Mouse (Mus musculus) CD8-positive naive resting alpha-beta T cell, adult 2 months (primary cell): Measurements from ENCODE around the gene Gba.
"Not testable (repeated sequence)": the region's sequence is repeated elsewhere in the genome, so short reads cannot be mapped to it uniquely, and the experiment has no call there.

ENCODE experiments used
- DNase-seq, 2 experiments: peaks; one replicate each; pipeline ENCODE4 v3.0.0; 2022; ENCODE audit warnings: low read depth in 2 of 2, low spot score in 2 of 2

Gene Gba

DNA sequence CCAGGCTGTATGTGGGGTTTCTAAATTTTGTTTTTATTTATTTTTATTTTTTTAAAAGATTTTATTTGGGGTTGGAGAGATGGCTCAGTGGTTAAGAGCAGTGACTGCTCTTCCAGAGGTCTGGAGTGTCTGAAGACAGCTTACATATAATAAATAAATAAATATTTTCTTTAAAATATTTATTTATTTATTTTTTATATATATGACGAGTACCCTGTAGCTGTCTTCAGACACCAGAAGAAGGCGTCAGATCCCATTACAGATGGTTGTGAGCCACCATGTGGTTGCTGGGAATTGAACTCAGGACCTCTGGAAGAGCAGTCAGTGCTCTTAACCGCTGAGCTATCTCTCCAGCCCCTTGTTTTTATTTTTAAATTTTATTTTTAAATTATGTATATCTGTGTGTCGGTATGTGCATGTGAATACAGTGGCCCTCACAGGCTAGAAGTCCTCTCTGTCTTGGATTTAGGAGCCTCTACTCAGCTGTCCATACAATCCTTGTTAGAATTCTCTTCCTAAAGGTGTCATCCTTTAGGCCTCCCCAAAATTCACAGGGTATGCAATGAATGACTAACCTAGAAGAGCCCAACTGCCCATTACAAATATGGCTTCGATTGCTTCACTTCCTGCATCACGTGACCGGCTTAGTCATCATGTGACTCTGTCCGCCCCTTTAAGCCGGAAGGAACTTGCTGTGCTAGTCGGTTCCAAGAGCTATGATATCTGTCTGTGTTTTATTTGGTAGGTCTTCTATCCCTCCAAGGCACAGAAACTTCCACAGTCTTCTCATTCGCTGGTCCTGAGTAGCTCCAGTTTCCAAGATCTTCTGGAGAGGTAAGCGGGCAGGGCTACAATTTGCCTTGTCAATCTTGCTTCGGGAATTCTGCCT lies at the start of gene Gba:
Gene Gba, plus strand, starts transcription at position 676 of the 889 bp plus-strand sequence.
- DNase-seq, result peak; percentile 71 to 82

DNA sequence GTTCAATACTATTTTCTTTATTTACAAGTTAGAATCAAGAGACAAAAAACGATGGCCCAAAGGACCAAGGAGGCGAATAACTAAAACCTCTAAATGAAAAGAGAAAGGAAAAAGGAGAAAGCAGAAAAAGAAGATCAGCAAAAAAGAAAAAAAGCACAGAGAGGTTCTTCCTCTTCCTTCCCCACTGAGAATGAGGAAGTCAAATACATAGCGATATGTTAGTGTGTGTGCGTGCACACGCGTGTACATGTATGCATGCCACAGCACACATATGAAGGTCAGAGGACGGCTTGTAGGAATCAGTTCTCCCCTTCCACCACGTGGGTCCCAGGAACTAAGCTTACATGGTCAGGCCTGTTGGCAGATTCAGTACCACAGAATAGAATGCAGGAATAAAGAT lies 45.8 kb upstream of the Gba start:
- DNase-seq, result no peak

DNA sequence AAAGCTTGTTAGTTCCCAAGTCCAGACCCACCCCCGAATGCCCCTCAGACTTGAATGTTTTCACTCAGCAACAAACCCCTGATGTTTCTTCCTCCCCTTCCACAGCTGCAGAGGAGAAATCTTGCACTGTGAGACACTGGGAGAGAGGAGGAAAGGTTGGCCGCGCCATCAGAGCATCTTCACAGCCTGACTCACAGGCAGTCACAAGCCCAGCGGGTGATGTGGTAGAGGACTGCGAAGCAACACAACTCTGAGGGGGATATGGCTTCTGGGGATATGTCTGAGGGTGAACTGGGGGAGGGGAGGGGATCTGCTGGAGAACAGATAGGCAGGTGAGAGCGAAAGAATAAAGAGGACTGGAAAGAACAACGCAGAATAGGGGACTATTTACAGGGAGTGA lies 44.1 kb upstream of the Gba start:
- DNase-seq, result no peak

DNA sequence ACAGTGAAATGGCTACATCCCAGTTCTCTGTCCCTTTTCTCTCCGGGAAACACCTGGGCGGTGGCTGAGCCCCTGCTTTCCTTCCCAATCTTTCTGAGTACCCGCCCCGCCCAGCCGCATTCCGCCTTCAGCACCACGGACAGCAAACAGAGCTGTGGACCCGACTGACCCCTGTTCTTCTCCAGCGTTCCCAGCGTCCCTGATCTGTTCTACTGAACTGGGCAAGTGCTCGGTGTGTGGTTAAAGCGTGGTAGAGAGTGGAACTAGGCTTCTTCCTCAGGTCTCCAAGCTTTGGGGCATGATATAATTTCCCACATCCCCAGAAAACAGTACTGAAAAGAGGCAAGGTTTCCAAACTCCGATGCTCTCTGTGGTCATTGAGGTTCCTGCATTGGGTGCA lies 43.5 kb upstream of the Gba start:
- no peak for DNase-seq

DNA sequence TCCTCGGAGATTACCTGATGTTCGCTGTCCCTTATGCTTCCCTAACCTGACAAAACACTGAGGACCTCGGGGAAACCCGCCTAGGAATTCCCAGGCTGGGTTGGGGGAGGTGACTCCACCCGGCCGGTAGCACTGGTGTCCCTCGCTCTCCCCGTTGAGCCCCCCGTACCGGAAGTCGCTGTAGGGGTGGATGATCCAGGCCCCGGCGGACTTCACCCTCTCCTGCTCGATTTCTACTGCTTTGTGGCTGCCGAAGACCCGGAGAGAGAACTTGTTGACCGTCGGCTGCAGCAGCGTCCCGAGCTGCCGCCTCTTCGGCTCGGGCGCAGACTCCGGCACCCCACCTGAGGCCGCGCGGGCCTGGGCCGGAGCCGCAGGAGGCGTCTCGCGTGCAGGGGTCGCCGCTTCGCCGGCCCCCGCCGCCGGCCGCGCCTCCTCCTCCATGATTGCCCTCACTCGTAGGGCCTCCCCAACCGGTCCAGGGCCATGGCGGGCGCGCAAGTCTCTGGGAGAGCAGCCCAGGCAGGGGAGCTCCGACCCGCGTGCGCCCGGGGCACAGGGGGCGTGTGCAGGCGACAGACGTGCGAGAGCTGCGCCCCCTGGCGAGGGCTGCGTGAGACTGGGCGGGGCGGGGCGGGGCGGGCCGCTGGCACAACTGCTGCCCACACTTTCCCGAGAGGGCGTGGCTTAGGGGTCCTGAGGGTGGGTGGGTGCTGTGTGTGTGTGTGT lies 42.9 kb upstream of the Gba start, which contains the start of gene Hcn3:
Gene Hcn3, minus strand, starts transcription at position 581 of the 729 bp plus-strand sequence.
- peak; percentile 72 to 73 for DNase-seq

DNA sequence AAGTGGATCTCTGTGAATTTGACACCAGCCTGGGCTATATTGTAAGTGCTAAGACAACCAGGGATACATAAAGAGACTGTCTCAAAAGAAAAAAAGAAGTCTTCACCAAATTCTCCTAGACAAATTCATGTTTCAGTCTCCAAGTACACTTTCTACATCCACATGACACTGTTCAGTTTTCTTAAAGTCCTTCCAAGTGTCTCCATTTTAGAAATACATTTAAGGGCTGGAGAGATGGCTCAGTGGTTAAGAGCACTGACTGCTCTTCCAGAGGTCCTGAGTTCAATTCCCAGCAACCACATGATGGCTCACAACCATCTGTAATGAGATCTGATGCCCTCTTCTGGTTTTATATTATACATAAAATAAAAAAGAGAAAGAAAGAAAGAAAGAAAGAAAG lies 41.5 kb upstream of the Gba start:
- DNase-seq, result not testable (repeated sequence)

DNA sequence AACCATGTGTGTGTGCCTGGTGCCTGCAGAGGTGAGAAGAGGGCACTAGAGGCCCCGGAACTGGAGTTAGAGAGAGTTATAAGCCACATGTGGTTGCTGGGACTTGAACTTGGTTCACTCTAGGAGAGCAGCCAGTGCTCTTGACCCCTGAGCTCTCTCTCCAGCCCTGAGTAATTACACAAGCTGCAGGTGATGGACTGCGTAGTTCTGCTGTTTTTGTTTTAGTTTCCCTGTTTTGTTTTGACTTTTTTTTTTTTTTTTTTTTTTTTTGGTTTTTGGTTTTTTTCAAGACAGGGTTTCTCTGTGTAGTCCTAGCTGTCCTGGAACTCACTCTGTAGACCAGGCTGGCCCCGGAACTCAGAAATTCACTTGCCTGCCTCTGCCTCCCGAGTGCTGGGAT lies 40.9 kb upstream of the Gba start:
- DNase-seq, result no peak

DNA sequence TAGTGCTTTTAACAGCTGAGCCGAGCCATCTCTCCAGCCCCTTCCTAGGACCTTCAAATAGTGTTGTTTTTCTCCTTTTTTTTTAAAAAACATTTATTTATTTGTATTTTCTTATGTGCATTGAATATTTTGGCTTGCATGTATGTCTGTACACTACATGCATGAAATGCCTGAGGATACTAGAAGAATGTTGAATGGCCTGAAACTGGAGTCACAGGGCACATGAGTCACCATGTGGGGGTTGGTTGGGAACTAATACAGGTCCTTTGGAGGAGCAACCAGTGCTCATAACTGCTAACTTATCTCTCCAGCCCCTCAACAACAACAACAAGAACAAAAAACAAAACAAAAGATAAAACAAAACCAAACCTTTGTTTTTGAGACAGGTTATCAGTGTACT lies 39.6 kb upstream of the Gba start:
- no peak for DNase-seq

DNA sequence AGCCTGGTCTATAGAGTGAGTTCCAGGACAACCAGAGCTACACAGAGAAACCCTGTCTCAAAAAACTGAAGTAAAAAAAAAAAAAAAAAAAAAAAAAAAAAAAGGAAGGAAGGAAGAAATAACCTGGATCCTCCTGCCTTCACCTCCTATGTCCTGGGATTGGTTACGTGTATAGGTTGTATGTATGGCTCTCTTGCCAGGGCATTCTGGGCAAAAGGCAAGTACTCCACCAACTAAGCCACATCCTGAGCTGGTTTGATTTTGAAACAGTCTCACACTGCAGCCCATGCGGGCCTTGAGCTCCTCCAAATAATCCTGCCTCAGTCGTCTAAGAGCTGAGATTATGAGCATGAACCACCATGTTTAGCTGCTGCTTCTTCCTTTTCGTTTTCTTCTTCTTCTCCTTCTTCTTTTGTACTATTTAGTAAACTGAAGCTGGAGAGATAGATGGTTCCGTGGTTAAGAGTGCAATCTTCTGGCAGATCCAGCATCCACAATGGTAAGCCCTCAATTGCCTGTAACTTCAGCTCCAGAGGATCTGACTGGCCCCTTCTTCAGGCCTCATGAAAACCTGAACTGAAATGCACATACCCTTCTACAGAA lies 39.0 kb upstream of the Gba start:
- DNase-seq, result peak in 1 of 2 experiments; percentile 29

DNA sequence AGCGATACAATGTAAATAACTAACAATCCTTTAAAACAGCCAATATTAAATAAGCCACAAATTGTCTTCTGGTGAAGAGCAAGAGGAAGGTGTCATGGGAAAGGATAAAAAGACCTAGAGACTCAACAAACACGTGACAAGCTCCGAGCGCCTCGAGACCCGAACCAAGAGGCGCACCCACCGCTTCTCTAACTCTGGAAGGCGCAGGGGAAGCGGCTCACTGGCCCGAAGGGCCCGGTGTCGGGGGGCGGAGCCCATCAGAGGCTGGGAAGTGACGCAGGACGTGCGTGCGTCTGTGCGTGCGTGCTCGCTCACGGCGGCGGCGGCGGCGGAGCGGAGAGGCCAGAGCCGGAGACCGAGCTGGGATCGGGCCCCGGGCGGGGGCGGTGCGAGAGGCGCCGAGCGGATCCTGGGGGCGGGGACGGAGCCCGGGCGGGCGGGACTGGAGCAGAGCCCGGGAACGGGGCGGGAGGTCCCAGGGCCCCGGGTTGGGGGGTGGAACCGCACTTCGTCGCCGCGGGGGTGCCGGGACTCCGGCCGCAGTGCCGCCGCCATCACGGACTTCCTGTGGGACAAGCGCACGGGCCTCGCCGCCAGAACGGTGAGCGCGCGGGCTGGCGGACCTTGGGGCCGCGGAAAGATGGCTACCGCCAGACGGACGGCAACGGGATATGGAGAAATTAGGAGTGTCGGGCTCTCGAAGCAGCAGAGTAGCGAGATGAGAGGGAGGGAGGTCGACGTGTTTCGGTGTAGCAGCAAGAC lies 38.0 kb upstream of the Gba start, which contains the start of gene Clk2:
Gene Clk2, plus strand, starts transcription at position 290 of the 762 bp plus-strand sequence.
- peak; percentile 89 for DNase-seq

DNA sequence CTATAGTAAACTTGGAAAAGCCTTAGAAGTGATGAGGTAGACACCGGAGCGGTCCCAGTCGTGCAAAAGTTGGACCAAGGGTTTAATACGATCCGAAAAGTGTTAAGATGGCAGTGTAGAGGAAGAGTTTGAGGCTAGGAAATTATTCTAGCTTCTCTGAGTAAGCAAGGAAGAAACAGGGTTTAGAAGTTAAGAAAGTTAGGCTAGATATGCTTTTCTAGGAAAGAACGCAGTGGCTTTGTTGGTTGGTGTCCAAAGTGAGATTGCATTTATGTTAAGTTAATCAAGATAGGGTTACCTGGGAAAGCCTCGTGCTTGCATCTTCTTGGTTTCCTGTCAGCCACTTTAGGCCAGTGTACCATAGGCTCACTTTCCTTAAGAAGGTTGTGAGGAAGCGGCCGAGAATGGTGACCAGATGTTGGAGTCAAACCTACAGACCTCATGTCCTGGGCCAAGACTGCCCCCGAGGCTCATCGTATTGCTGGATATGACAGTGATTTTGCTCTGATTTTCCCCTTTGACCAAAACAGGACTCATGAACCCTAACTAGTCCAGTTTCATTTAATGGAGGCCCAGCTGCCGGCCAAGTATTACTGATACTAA lies 37.4 kb upstream of the Gba start:
- DNase-seq, result no peak

DNA sequence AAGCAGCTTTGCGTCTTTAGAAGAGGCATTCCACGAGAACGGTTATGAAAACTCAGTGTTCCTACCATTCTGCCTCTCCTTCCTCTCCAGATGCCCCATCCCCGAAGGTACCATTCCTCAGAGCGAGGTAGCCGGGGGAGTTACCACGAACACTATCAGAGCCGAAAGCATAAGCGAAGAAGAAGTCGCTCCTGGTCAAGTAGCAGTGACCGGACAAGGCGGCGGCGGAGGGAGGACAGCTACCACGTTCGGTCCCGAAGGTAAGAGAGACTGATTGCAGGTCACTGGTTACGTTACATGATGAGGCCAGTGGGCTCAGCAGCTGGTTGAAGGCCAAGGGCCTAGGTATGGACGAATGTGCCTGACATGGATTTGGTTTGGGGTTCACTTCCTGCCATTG lies 35.8 kb upstream of the Gba start:
- DNase-seq, result no peak

DNA sequence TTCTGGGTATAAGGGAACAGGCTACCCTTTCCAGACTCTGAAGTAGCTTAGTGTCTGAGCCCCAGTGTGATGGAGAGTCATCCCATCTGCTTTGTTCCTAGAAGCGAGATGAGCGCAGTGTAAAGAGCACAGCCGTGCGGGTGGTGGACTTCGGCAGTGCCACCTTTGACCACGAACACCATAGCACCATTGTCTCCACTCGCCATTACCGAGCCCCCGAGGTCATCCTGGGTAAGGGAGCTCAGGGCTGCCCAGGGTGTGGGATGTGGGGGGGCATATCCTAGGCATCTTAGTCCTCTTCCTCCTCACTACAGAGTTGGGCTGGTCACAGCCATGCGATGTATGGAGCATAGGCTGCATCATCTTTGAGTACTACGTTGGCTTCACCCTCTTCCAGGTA lies 27.9 kb upstream of the Gba start:
- no peak for DNase-seq

DNA sequence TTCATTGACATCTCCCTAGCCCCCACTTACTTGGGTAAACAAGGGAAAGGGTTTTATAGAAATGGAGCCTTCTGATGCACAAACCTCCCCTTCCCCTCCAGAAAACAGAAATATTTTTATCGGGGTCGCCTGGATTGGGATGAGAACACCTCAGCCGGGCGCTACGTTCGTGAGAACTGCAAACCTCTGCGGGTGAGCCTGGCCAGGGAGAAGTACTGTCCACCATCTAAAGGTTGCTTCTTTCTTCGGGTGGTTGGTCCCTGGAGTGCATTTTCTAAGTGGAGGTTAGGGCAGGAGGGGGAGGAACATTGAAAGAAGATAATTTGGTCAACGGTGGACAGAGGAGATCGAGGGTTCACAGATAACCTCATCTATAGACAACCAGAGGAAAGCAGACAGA lies 27.2 kb upstream of the Gba start:
- DNase-seq, result no peak

DNA sequence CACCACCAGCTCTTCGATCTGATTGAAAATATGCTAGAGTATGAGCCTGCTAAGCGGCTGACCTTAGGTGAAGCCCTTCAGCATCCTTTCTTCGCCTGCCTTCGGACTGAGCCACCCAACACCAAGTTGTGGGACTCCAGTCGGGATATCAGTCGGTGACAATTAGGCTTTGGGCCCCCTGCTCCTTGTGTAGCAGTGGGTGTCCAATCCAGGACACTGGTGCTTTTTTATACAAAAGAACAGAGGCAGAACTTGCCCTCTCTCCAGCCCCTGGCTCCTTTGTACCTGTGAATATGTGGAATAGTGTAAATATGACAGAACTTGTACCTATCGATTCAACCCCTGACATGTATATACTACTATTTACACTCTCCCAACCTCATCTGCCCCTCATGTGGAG lies 26.3 kb upstream of the Gba start:
- DNase-seq, result no peak

DNA sequence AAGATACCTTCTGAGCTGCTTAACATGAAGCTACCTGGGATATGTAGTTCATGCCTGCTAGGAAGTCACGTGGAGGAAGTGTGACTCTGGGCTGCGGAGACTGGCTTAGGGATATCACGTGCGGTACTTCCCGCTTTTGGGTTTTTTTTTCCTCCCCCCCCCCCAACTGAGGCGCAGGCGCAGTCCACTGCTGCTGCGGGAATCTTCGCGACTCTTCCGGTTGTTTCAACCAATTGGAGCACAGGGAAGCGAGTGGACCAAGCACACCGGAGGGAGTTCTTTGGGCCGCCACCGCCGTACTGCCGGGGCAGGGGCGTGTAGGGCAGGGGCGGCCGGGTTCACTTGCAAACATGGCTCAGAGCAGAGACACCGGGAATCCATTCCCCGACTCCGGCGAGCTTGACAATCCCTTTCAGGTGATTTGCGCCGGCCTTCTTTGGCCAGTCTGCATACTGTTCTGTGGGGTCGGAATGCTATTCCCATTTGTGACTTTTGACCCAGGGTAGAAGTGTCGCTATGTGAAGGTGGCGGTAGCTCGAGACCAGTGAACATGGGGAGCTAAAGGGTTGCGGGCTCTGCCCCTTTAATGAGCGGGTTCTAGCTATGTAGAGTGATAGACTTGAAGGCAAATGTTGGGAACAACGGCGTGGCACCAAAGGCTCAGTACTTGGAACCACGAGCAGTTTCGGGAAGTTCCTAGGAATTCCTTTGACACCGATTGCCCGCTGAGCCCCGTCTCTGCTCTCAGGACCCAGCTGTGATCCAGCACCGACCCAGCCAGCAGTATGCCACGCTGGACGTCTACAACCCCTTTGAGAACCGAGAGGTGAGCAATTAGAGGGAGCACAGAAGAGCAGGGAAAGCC lies 25.3 kb upstream of the Gba start, which contains the start of gene Scamp3:
Gene Scamp3, plus strand, starts transcription at position 232 of the 865 bp plus-strand sequence.
- DNase-seq, result peak; percentile 72 to 76

DNA sequence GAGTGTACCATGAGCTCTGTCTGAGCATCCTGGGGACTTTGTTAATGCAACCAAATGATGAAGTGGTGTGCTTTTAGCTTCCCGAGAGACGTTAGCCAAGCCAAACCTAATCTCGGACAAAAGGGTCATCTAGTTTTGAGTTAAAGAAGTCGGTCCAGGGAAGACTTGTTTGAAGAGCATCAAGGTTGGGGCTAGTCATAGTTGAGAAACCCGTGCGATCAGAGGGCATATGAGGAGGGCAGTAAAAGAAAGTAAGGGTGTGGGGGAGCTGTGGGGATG lies 24.7 kb upstream of the Gba start:
- DNase-seq, result no peak

DNA sequence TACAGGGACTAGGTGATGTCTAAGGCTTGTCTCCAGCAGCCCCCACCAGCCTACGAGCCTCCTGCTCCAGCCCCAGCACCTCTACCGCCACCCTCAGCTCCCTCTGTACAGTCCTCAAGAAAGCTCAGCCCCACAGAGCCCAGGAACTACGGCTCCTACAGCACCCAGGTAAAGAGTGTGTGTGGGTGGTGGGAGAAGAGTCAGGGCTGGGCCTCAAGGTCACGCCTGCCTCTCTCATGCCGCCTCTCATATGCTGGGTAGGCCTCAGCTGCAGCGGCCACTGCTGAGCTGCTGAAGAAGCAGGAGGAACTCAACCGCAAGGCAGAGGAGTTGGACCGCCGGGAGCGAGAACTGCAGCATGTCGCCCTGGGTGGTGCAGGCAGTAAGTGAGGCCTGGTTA lies 23.7 kb upstream of the Gba start:
- no peak for DNase-seq

DNA sequence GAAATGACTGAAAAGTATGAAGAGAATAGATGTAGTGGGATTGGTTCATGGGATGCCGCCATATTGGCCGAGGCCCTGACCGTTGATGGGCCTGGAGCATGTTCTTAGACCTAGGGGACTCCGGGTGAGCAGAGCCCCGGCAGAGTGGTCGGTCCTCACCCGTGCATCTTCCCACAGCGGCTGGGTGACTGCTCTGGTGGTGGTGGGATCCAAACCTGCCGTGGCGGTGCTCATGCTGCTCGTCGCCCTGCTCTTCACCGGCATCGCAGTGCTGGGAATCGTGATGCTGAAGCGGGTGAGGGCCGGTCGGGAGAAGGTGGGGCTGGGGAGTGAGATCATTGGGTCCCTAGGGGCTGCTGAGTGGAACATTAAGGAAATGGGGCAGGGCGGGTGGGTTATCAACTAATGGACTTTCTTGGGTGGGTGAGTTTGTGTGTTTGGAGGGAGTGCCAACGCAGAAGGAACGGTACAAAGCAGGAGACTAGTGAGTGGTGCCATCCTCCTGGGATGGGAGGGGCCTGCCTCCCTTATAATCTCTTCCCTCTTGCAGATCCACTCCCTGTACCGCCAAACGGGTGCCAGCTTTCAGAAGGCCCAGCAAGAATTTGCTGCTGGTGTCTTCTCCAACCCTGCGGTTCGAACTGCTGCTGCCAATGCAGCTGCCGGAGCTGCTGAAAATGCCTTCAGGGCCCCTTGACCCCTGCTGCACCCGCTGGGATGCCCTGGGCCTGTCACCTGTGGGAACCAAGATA lies 20.8 kb upstream of the Gba start:
- no peak for DNase-seq
